Mouse (Mus musculus): ENCODE results near the gene Olfr1212.

The Olfr1212 gene

GRCm38 (mm10) chr2:88953669-88954068 lies at the start of gene Olfr1212:
Gene Olfr1212 (plus strand): TSS chr2:88953969.
- DNase-seq = no peak

DNA sequence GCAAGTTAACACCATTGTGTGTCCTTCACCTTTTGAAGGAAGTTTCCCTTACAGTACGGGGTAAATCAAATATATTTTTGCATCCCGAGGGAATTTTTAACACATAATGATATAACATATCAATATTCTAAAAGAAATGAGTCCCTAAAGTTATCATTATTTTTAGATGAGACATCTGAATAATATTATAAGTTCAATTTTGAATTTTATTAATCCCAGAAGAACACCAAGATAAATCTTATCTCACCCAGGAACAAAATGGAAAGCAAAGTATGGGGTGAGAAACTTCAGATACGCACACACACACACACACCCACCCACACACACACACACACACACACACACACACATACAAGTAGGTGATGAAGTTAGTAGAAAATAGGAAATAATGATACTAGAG lies 38.7 kb upstream of the Olfr1212 start, which contains the start of gene Olfr1209:
TSS of gene Olfr1209 (minus strand) at position 101 of the 400 bp plus-strand sequence.
- DNase-seq = no peak

DNA sequence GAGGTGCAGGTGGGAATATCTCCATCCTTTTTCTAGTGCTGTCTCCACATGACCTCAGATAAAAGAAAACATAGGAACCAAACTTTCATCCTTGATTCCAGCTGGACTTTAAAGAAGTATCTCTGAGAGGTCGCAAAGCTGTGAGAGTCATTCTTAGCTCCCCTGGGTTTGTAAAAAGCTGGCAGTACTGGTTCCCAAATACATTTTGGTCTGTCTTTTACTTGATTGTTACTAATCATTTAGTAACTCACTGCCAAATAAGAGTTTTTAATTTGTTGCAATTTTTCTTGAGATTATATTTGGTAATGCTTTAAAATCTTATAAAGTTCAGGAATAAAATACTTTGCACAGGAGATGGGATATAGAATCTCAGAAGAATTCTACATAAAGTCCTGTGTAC lies 15.8 kb upstream of the Olfr1212 start, which contains the start of gene Olfr1211:
TSS of gene Olfr1211 (minus strand) at position 101 of the 400 bp plus-strand sequence.
- no peak for DNase-seq

GRCm38 (mm10) chr2:88980181-88980580 lies 26.4 kb downstream of the Olfr1212 start, which contains the start of gene Gm13762:
Gene Gm13762 (minus strand): TSS chr2:88980281.
- no peak for DNase-seq

- DNase-seq = no peak
Observed at GRCm38 (mm10) chr2:88992553-88992952, 38.8 kb downstream of the Olfr1212 start, which contains the start of gene Olfr1214. Gene Olfr1214 (minus strand): TSS chr2:88992653.

DNA sequence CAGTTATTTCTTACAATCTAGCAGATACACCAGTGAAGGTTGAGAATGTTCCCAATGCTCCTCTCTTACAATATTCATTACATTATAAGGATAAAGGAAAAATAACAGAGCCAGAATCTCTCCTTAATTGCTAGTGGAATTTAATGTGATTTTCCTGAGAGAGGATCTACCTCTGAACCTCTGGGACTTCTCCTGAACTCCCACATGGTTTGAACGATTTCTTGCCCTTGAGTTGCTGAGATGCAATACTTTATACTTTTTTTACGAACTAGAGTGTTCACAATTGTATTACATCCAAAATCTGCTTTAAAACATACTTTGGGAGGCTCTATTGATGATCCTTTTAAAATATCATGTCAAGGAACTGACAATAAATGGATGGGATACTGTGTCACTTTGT lies 53.1 kb downstream of the Olfr1212 start, which contains the start of gene Olfr1215:
TSS of gene Olfr1215 (minus strand) at position 101 of the 400 bp plus-strand sequence.
- DNase-seq = no peak

Measured in right cerebral cortex, postnatal 14 days (tissue).